Mouse (Mus musculus): Measurements from ENCODE around the gene Lum. TPM values are rescaled to one million over a fixed set of nuclear protein-coding genes. Genes with fewer than 3 reads are reported as not detected.

The Lum gene
- total RNA-seq (2014; rRNA removed), result 4.5 and 11.8 TPM in 2 replicates
- polyA plus RNA-seq (2015; fragmentation: Nextera tagmentation; extraction: Ambion mirVana), result 9.4 and 15.6 TPM in 2 replicates

DNA sequence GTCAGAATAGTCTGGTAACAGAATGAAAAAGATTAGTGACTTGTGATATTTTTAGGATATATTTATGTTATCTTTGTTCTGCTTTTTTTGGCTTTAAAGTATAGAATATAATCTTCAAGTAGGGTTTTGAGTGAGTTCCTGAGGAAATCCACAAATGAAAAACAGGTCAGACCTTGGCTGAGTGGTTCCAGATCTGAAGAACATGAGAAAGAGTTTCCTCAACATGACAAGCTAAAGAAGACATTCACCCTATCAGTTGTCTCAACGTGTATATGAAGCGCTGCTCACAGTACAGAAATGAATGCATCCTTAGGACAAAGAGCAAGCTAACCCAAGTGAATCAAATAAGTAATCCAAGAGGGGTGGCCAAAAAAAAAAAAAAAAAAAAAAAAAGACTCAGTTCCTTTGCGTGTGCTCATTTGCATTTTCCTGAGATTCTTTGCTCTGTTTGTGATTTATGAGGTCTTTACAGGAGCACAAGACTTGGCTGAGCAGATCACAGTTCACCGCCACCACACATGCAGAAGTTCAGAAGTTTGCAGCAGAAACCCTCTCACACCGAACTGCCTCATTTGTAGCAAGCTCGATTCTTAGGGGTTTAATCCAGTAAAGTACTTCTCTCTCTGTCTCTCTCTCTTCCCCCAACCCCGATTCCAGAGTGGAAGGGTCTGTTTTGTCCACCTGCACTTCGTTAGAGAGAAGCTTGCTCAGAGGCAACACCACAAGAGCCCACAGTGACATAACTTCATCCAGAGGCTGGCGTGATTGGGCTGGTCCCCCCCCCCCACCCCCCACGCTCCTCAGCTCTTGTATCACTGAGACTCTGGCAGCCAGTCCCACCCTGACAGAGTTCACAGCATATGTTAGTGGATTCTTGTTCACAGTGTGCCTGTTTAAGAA lies at the start of gene Lum:
Lum (plus strand) TSS at position 172 of the 900 bp plus-strand sequence.
- Histone ChIP-seq H3K27ac (ENCODE audit: low read depth, low read length) (no peak within 1 kb of the TSS), H3K9ac (no peak within 1 kb of the TSS), H3K36me3 (ENCODE audit: insufficient read depth) (no peaks in the 10 kb centered on the region), H3K4me3 (ENCODE audit: low read depth, low read length) (no peak within 1 kb of the TSS), H3K27me3 (ENCODE audit: insufficient read depth, low read length) (no peaks in the 10 kb centered on the region), H3K4me2 (ENCODE audit: low read depth) (no peak within 1 kb of the TSS; the same call in 1 of the 2 replicates), H3K9me3 (ENCODE audit: low read length) (no peaks in the 10 kb centered on the region), H3K4me1 (ENCODE audit: insufficient read depth) (no peaks in the 10 kb centered on the region)
- TF ChIP-seq CTCF (IDR thresholded peaks at IDR 0.05; ENCODE audit: low read depth), result no peak
- ATAC-seq, result no peak
- WGBS, result 31% methylated on average over 10 of the region's 10 CpGs
- DNase-seq, result no peak

DNA sequence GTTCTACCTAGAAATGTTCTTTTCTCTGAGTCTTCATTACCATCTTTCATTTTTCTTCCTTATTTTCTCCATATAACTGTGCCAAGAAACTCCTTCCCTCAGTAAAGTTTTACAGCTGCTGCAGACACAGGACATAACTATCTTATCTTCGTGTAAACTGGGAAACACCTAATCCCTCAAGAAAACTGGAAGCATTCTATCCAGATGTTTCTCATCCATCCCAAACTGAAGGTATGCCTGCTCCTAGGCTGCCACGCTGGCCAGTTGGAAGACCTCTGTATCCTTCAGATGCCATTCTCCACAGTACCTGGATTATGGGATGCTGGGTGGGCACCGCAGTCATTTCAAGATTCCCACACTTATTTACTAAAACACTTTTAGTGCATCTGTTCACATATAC lies 41.6 kb upstream of the Lum start:
- H3K9ac ChIP-seq, result no peak overlapping the region
- no peak for TF ChIP-seq CTCF (IDR thresholded peaks at IDR 0.05; ENCODE audit: low read depth)
- ATAC-seq (no peak), DNase-seq (no peak)
- H3K4me2 ChIP-seq (ENCODE audit: low read depth), result no peak overlapping the region
- H3K4me1 ChIP-seq (ENCODE audit: insufficient read depth), result no peaks in the 10 kb centered on the region
- 93% methylated on average over 3 of the region's 3 CpGs for WGBS
- H3K27me3 ChIP-seq (ENCODE audit: insufficient read depth, low read length), result no peaks in the 10 kb centered on the region
- no peaks in the 10 kb centered on the region for H3K36me3 ChIP-seq (ENCODE audit: insufficient read depth)
- no peak overlapping the region for H3K27ac ChIP-seq (ENCODE audit: low read depth, low read length)
- H3K9me3 ChIP-seq (ENCODE audit: low read length), result no peaks in the 10 kb centered on the region
- H3K4me3 ChIP-seq (ENCODE audit: low read depth, low read length), result no peak overlapping the region

DNA sequence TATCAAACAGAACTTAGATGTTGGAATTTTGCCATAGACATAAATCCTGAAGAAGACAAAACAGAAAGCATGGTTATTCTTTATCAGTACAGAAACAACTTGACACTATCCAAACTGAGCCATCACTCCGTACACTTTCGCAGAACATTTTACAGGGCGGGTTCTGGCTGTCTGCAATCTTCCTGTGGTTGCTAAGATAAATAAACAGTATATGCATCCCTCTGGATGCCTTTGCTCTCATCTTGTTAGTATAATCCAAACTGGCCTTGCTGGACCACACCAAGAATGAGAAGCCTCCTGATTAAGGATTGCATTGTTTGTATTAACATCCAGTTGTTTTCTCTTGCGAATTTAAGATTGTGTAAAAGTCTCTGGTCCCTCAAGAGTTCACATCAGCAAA lies 29.2 kb upstream of the Lum start:
- Histone ChIP-seq H3K9me3 (ENCODE audit: low read length) (no peaks in the 10 kb centered on the region), H3K4me2 (ENCODE audit: low read depth) (no peak overlapping the region), H3K4me3 (ENCODE audit: low read depth, low read length) (no peak overlapping the region), H3K4me1 (ENCODE audit: insufficient read depth) (no peaks in the 10 kb centered on the region), H3K36me3 (ENCODE audit: insufficient read depth) (no peaks in the 10 kb centered on the region), H3K27me3 (ENCODE audit: insufficient read depth, low read length) (no peaks in the 10 kb centered on the region), H3K9ac (no peak overlapping the region), H3K27ac (ENCODE audit: low read depth, low read length) (no peak overlapping the region)
- DNase-seq, result no peak
- WGBS, result 90% methylated on average over 4 of the region's 4 CpGs
- ATAC-seq, result no peak
- TF ChIP-seq CTCF (IDR thresholded peaks at IDR 0.05; ENCODE audit: low read depth), result no peak

DNA sequence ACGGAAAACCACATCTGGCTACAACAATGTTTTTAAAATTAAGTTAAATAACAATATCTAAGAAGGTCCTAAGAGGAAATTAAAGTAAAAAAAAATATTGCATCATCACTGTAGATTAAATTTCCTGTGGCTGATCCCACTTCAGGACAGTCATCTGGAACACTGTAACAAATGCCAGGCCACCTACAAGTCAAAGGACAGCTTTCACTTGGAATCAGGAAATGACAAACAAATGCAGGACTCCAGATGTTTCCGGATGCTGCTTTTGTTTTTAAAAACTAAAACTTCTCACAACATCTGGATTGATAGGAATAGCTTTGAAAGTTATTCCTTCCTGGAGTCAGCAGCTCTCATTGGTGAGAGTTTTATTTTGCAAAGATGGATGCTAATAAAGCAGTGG lies 28.0 kb upstream of the Lum start:
- H3K4me2 ChIP-seq (ENCODE audit: low read depth), result no peak overlapping the region
- ATAC-seq, result no peak
- WGBS, result 88% methylated on average over 2 of the region's 2 CpGs
- H3K9ac ChIP-seq, result no peak overlapping the region
- no peak for DNase-seq
- no peak overlapping the region for H3K4me3 ChIP-seq (ENCODE audit: low read depth, low read length)
- H3K4me1 ChIP-seq (ENCODE audit: insufficient read depth), result no peaks in the 10 kb centered on the region
- no peaks in the 10 kb centered on the region for H3K9me3 ChIP-seq (ENCODE audit: low read length)
- no peak for TF ChIP-seq CTCF (IDR thresholded peaks at IDR 0.05; ENCODE audit: low read depth)
- H3K27ac ChIP-seq (ENCODE audit: low read depth, low read length), result no peak overlapping the region
- H3K36me3 ChIP-seq (ENCODE audit: insufficient read depth), result no peaks in the 10 kb centered on the region
- no peaks in the 10 kb centered on the region for H3K27me3 ChIP-seq (ENCODE audit: insufficient read depth, low read length)

DNA sequence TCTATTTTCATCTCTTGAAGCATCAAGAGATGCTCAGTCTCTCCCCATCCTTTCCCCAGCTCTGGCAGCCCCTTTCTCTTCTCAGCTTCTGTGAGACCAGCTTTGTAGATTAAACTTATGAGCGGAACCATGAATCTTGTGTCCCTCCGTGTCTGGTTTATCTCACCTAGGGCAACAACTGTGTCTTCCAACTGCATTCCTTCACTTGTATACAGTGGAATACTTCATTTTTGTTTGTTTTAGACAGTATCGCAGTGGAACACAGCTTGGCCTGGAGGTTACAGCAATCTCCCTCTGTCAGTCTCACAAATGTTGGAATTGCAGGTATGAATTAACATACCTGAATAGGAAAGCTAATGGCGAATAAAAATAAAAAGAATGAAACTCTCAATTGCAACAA lies 26.7 kb upstream of the Lum start:
- Histone ChIP-seq H3K4me1 (ENCODE audit: insufficient read depth) (no peaks in the 10 kb centered on the region), H3K4me2 (ENCODE audit: low read depth) (no peak overlapping the region), H3K9ac (no peak overlapping the region), H3K4me3 (ENCODE audit: low read depth, low read length) (no peak overlapping the region), H3K27ac (ENCODE audit: low read depth, low read length) (no peak overlapping the region), H3K36me3 (ENCODE audit: insufficient read depth) (no peaks in the 10 kb centered on the region), H3K9me3 (ENCODE audit: low read length) (no peaks in the 10 kb centered on the region), H3K27me3 (ENCODE audit: insufficient read depth, low read length) (no peaks in the 10 kb centered on the region)
- DNase-seq (no peak), ATAC-seq (no peak)
- WGBS, result 94% methylated on average over 4 of the region's 4 CpGs
- no peak for TF ChIP-seq CTCF (IDR thresholded peaks at IDR 0.05; ENCODE audit: low read depth)

DNA sequence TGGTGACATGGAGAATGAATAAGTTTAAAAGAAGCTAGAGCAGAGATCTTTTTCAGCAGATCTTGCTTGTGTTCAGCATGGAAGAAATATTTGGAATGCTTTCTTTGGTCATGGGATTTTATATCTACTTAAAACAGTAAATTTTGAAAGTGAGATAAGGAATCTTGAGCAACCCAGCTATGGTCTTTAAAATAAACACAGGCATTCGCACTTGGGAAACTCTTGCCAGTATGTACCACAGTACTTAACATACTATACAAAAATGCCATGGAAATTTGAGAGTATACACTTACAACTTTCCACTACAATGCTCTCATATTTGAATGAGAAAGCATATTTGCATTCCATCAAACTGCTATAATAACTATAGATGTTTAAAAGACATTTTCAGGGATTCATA lies 17.2 kb upstream of the Lum start:
- no peaks in the 10 kb centered on the region for H3K36me3 ChIP-seq (ENCODE audit: insufficient read depth)

DNA sequence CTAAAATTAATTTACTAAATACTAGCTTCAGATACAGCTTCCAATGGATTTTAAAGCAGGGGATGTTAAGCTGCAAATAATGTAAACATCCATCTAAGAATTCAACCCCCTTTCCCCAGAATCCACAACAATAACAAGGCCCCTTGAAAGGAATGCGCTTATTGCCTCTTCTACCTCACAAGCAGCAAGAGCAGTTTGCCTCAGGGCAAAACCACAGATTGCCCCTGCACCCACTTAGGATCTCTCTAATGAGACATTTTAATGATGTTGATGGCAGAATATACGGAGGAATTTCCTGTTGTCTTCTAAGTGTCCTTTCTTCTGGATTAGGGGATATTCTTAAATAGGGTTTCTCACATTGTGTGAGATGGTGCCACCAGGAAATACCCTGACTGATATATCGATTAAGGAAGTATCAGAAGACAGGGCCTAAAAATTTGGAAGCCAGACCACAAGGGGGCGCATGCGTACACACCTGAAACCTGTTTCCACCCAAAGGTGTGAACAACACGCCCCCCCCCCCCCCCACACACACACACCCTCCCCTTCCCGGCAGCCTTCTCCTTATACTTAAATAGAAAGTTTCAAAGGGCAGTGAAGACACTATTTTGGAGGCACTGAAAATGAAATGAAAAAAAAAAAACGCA lies 2.7 kb downstream of the Lum start:
- no peaks in the 10 kb centered on the region for H3K9me3 ChIP-seq (ENCODE audit: low read length)
- no peaks in the 10 kb centered on the region for H3K4me1 ChIP-seq (ENCODE audit: insufficient read depth)
- no peak overlapping the region for H3K4me3 ChIP-seq (ENCODE audit: low read depth, low read length)
- ATAC-seq, result no peak
- H3K36me3 ChIP-seq (ENCODE audit: insufficient read depth), result no peaks in the 10 kb centered on the region
- H3K9ac ChIP-seq, result no peak overlapping the region
- H3K4me2 ChIP-seq (ENCODE audit: low read depth), result no peak overlapping the region
- no peak for TF ChIP-seq CTCF (IDR thresholded peaks at IDR 0.05; ENCODE audit: low read depth)
- DNase-seq, result no peak
- 57% methylated on average over 8 of the region's 8 CpGs for WGBS
- no peak overlapping the region for H3K27ac ChIP-seq (ENCODE audit: low read depth, low read length)
- no peaks in the 10 kb centered on the region for H3K27me3 ChIP-seq (ENCODE audit: insufficient read depth, low read length)

More for the DNA sequence above, 17.2 kb upstream of the Lum start:
- Histone ChIP-seq H3K4me1 (ENCODE audit: insufficient read depth) (no peaks in the 10 kb centered on the region), H3K4me3 (ENCODE audit: low read depth, low read length) (no peak overlapping the region), H3K27ac (ENCODE audit: low read depth, low read length) (no peak overlapping the region), H3K27me3 (ENCODE audit: insufficient read depth, low read length) (no peaks in the 10 kb centered on the region), H3K9ac (no peak overlapping the region), H3K9me3 (ENCODE audit: low read length) (no peaks in the 10 kb centered on the region), H3K4me2 (ENCODE audit: low read depth) (no peak overlapping the region)
- ATAC-seq, result no peak
- 85% methylated on average over 1 of the region's 1 CpGs for WGBS
- no peak for TF ChIP-seq CTCF (IDR thresholded peaks at IDR 0.05; ENCODE audit: low read depth)
- DNase-seq, result no peak
